Mouse (Mus musculus): ENCODE data around the gene Exoc3l.

Exoc3l gene

GRCm38 (mm10) chr8:105268342-105269074 lies 27.4 kb downstream of the Exoc3l start:
- no peak for DNase-seq (ENCODE audit: low spot score in 2 of 2)

- DNase-seq (ENCODE audit: low spot score in 2 of 2), result no peak
Measured at GRCm38 (mm10) chr8:105266775-105267174, 29.1 kb downstream of the Exoc3l start.

- no peak for DNase-seq (ENCODE audit: low spot score in 2 of 2)
Measured at GRCm38 (mm10) chr8:105265128-105265527, 30.8 kb downstream of the Exoc3l start.

- peak in 1 of 2 experiments; percentile 69 for DNase-seq (ENCODE audit: low spot score in 2 of 2)
Measured at GRCm38 (mm10) chr8:105264024-105264982, 31.6 kb downstream of the Exoc3l start, which contains the start of the genes Tradd and Fbxl8. Gene Tradd (minus strand): TSS chr8:105264609. Gene Fbxl8 (plus strand): TSS chr8:105264648.

GRCm38 (mm10) chr8:105263244-105263912 lies 32.5 kb downstream of the Exoc3l start:
- DNase-seq (ENCODE audit: low spot score in 2 of 2), result no peak

- no peak for DNase-seq (ENCODE audit: low spot score in 2 of 2)
Measured at GRCm38 (mm10) chr8:105261326-105261980, 34.4 kb downstream of the Exoc3l start.

- no peak for DNase-seq (ENCODE audit: low spot score in 2 of 2)
Measured at GRCm38 (mm10) chr8:105260371-105261099, 35.4 kb downstream of the Exoc3l start.

- peak; percentile 65 to 83 for DNase-seq (ENCODE audit: low spot score in 2 of 2)
Measured at GRCm38 (mm10) chr8:105259721-105260320, 36.1 kb downstream of the Exoc3l start.

- DNase-seq (ENCODE audit: low spot score in 2 of 2), result no peak
Measured at GRCm38 (mm10) chr8:105258911-105259720, 36.8 kb downstream of the Exoc3l start.

- no peak for DNase-seq (ENCODE audit: low spot score in 2 of 2)
Measured at GRCm38 (mm10) chr8:105257318-105258114, 38.4 kb downstream of the Exoc3l start.

- peak; percentile 84 to 87 for DNase-seq (ENCODE audit: low spot score in 2 of 2)
Measured at GRCm38 (mm10) chr8:105254966-105255350, 40.9 kb downstream of the Exoc3l start, which contains the start of gene B3gnt9. Gene B3gnt9 (minus strand): TSS chr8:105255153.

GRCm38 (mm10) chr8:105254152-105254965 lies 41.5 kb downstream of the Exoc3l start:
- DNase-seq (ENCODE audit: low spot score in 2 of 2), result peak; percentile 89 to 95

GRCm38 (mm10) chr8:105253766-105254151 lies 42.1 kb downstream of the Exoc3l start:
- no peak for DNase-seq (ENCODE audit: low spot score in 2 of 2)

GRCm38 (mm10) chr8:105252680-105253537 lies 43.0 kb downstream of the Exoc3l start:
- DNase-seq (ENCODE audit: low spot score in 2 of 2), result no peak

- DNase-seq (ENCODE audit: low spot score in 2 of 2), result no peak
Measured at GRCm38 (mm10) chr8:105251954-105252353, 43.9 kb downstream of the Exoc3l start.

GRCm38 (mm10) chr8:105241016-105241415 lies 54.9 kb downstream of the Exoc3l start:
- no peak for DNase-seq (ENCODE audit: low spot score in 2 of 2)

Measured in urinary bladder, postnatal 4 days (tissue).